Mouse (Mus musculus) heart, postnatal 14 days (tissue): Measurements from ENCODE around the gene Syn3. TPM values are rescaled to one million over a fixed set of nuclear protein-coding genes. Genes with fewer than 3 reads are reported as not detected.
A peak's percentile ranks its signal among the peaks of the same experiment; 100 is the strongest.

Experiments used
- DNase-seq, 2 experiments: peaks; one replicate each; pipeline ENCODE4 v3.0.0; 2021 to 2022
- intact Hi-C: fragments of 180-260 bp; cut with DNase I; formaldehyde crosslinking; loops from one replicate; pipeline ENCODE4 v1.15.1; 2025
- total RNA-seq, 2 experiments: library from RNA; stranded (reverse); gene quantifications; 2 replicates each; pipeline ENCODE4 v1.2.3; 2021

Gene Syn3
- total RNA-seq, 2 experiments from 2014 or later: 0.32 to 0.36 TPM

DNA sequence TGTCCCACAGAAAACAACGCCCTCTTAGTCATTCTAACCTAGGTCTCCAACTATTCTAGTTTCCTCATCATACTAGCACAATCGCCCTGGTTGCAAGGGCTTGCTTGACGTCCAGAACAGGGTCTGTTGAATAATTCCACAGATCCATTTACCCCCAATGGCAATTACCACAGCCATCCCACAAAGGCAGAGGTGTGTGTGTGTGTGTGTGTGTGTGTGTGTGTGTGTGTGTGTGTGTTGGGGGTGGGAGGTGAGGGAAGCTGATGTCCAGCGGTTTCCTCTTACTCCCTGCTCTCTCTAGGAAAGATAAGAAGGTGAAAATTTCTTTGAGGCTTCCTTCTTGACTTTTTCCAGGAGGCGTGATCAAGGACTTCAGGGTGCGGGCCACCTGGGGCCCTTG is 198.9 kb downstream of the Syn3 start:
- no peak for DNase-seq
- intact Hi-C loops: loop anchor here (2.0 to 10.0 kb wide), 3 partner anchors 41 to 405 kb away; partner anchors contain the start of genes Hsp90b1 and Ttc41

DNA sequence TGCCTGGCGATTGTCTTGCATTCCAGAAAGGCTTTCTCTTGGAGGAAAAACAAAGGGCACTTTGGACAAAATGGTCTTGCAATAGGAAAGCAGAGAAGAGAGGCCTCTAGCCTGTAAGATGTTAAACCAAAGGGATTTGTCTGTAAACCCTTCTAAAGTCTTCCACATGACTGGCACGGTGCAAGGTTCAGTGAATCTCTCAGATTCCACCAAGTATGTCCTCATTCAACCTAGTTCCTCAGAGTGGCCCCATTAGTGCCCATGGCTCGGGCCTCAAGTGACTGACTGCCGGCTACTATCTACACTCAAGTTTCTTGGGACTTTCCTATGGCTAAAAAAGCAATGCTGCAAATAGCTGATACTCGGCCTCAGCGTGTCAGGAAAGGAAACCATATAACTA is 200.4 kb downstream of the Syn3 start:
- intact Hi-C loops: loop anchor here (10.0 kb wide), 1 partner anchor 334 kb away; no protein-coding TSS in a partner anchor
- DNase-seq: no peak

DNA sequence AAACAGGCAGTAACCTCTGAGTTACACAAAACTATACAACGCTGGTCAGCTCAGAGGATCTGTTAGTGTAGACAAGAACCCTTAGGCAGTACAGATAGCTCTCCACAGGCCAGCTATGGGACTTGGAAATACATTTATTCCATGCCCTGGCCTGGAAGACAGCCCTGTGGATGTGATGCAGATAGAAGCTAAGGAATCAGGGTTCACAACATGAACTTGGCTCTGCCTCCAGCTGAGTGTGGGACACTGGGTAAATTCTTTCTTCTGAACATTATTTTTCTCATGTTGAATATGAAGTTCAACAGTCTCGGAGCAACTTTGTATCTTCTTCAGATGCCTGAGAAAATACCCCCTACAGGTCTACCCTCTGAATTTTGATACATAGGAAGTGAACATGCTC is 201.4 kb downstream of the Syn3 start:
- DNase-seq: no peak
- intact Hi-C loops: loop anchor here (10.0 kb wide), 1 partner anchor 333 kb away; no protein-coding TSS in a partner anchor

DNA sequence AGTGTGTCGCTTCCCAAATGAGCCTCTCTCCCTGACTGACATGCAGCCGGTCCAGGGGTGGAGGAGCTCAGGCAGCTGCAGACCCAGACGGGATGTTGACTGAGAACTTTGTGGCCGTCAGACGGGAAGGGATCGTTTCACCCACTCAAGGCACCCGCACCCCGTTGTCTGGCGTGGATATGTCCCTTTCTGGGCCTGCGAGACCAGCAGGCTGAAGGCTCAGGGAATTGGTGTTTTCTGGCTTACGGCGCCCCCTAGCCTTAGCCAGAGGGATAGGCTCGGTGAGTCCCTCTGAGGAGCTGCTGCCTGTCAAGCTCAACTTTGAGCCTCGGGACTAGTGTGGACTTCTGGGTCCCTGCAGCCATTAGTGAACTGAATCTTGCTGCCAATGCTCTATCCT is 202.6 kb downstream of the Syn3 start:
- intact Hi-C loops: loop anchor here (1.0 to 10.0 kb wide), 4 partner anchors 114 to 331 kb away; partner anchors contain the start of gene Fbxo7
- DNase-seq: peak; percentile 88 to 89

DNA sequence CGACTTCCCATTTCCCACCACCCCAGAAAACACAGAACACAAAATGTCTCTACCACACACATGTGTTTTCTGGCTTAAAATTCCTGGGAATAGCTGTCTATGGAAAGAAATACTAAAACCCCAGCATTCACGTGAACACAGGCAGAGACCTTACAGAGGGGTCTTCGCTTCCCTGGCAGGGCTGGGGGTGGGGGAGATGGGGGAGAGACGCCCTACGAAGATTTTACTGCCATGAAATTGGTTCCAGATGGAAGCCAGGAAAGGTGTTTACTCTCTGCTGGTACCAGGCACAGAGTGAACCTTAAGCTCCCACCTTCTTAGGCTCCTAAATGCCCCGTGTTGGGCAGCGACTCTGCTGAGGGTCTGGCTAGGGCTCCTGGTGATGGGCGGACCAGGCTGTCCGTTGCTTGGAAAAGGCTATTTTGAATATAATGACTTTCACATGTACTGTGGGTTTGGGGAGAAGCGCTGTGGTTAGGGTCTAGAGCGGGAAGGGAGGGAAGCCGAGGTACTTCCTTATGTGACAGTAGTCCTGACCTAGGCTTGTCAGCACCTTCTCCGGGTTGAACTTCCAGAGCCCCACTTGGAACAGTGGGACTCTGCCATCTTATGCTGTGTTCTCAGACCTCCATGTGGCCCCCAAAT is 203.1 kb downstream of the Syn3 start:
- DNase-seq: no peak
- intact Hi-C loops: loop anchor here (1.0 to 10.0 kb wide), 4 partner anchors 113 to 331 kb away; partner anchors contain the start of gene Fbxo7

DNA sequence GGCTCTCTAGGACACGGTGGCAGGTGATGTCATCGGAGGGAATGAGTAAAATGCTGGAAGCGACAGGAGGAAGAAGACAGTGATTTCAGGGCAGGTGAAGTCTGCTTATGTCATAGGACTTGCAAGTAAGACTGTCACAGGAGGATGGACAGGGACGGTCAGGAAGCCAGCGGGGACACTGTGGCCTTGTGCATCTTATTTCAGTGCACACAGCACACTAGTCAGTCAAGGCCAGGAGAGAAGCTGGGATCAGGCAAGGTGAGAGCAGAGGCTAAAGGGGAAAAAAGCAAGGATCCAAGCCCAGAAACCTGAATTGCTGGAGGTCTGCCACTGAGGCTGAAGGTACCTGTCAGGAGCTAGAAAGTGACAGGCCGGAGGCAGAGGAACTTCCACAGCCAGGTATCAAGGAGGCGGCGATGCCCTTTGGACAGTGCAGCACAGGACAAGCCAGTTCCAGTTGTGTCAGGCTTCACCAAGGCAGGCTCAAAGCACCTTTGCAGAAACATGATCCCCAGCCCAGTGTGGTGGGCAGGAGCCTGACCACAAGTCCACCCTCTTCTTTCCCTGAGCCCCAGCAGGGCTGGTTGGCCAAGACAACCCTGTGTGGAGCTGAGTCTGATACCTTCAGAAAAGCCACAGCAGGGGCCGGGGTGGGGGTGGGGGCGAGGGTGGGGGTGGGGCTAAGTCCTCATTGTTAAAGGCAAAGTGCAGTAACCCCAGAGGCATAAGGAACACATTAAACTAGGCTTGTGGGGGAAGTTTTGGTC is 203.9 kb downstream of the Syn3 start:
- intact Hi-C loops: loop anchor here (10.0 kb wide), 1 partner anchor 330 kb away; no protein-coding TSS in a partner anchor
- DNase-seq: no peak

DNA sequence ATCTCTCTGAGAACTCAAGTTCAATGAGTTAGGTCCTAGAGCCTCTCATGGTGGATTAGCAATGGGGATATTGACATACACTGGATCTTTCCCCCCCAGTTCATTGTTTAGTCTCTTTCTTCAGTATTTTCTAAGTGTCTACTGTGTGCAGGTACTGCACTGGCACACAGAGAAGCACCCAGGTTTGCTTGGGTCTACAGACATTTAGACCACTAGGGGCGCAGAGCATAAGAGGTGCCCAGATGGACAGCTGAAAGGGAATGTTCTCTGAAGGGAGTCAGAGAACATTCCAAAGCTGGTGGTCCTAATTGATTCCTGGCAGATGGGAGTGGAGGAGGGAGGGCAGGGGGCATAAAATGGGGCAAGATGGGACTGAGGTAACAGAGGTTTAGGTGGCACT is 204.8 kb downstream of the Syn3 start:
- intact Hi-C loops: loop anchor here (10.0 kb wide), 1 partner anchor 329 kb away; no protein-coding TSS in a partner anchor
- DNase-seq: no peak

DNA sequence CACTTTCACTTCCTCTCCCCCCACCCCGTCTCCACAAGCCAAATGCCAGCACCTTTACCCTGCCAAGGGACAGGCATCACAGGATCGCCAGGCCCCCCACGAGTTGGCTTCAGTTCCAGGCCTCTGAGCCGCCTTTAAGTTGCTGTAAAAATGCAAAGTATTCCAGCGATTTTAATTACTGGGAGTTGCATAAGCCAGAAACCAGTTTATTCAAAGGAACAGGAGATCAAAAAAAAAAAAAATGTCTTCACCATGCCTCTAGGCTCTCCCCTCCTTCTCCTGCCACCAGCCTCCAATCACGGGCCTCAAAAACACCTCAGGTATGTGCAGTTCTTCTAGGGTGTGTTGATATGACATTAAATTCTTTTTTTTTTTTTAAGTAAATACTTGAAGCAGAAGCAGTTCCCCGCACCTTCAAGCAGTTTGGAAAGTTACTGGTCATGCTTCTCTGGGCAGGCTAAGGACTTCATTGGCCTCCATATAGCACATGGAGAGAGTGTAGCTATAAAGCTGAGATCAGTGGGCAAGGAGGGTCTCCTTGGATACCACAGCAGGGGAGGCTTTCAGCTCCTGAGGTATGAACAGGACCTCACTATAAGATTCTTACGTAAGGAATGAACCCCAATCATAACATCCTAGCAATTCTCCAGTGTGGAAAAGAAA is 208.5 kb downstream of the Syn3 start:
- DNase-seq: no peak
- intact Hi-C loops: loop anchor here (10.0 kb wide), 1 partner anchor 325 kb away; no protein-coding TSS in a partner anchor

DNA sequence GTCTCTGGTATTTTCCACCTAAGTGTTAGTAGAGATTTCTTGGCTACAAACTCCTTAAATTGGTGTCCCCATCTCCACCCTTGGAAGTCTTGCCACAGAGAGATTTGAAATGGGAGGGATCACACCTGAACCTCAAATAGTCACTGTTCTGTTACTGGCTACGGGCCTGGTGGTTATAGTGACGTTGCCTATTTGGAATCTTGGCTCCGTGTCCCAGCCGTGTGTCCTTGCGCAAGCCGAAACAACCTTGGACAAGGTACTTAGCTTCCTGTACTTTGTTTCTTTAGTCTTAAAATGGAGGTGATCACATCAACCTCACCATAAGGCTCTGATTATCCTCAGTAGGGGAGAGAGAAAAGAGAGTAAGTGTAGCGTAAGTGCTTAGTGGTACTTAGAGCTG is 212.2 kb downstream of the Syn3 start:
- peak in 1 of 2 experiments; percentile 15 for DNase-seq
- intact Hi-C loops: no loop called here

DNA sequence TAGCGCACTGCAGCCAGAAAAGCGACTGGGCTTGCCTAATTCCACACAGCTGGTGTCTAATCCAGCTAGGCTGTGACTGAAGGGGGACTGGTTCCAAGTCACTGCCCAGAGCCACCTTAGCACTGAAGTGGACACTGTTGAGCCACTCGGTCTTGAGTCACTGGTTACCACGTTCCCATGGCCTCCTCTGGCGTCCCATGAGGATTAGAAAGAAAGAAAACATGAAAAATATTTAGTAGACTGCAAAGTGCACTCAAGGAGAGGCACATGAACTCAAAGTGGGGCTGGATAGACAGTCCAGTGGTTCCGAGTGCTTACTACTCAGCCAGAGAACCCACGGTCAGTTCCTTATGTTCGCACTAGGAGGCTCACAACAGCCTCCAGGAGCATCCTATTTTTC is 217.5 kb downstream of the Syn3 start:
- DNase-seq: no peak
- intact Hi-C loops: no loop called here

DNA sequence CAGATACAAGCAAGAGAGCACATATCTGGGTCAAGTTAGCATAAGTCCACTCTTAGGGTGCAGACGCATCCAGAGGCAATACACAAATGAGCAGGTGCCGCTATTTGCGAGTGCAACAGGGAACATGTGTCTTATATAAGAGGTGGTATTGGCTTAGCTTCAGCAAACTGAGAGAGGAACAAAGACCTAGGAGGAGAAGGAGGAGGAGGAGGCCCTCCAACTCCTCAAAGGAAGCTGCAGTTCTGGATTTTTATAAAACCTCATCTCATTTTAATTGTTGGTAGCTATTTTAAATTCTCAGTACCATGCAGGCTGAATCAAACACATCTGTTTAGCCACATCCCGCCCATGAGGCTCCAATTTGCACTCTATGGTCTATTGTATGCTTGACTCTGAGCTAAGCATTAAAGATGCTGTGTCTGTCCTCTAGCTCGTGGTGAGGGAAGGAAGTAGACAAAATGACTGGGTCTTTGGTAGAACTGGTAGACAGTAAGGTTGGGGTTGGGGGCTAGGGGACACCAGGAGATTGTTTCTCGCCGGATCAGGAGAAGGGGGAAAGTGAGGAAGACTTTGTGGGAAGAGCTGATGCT is 219.0 kb downstream of the Syn3 start:
- DNase-seq: no peak
- intact Hi-C loops: no loop called here

DNA sequence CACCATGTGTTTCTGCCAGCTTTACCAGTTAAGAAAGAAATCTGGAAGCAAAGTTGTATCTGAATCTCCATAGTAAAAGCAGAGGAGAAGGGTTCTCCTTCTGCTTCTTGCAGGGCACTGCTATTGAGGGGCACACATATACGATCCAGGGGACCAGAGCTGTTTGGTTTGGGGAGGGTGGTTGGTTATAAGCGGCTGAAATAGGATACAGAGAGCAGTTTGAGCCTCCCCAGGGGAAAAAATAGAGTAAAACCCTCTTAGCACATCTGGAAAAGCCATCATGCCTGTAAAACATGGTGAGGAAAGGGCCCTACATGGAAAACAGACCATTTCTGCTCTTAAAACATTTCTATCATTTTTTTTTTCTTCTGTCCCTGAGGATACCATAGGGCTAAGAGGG is 220.2 kb downstream of the Syn3 start:
- intact Hi-C loops: no loop called here
- DNase-seq: no peak

DNA sequence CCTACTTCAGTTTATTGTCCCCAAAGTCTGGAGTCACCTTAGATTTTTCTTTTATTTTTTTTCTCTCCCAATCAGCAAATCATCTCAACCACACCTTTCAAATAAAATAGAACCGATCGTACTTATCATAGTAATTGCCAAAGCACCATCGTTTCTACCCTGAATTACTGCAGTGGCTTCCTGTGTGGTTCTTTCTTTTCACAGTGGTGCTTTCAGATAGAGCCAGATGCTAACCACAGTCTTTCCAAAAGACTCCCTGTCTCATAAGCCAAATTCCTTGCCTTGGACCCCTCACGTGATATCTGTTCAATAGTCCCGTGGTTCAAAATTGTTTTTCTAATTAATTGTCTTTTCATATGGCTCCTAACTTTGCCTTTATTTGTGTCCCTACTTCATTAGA is 221.4 kb downstream of the Syn3 start:
- no peak for DNase-seq
- intact Hi-C loops: no loop called here

DNA sequence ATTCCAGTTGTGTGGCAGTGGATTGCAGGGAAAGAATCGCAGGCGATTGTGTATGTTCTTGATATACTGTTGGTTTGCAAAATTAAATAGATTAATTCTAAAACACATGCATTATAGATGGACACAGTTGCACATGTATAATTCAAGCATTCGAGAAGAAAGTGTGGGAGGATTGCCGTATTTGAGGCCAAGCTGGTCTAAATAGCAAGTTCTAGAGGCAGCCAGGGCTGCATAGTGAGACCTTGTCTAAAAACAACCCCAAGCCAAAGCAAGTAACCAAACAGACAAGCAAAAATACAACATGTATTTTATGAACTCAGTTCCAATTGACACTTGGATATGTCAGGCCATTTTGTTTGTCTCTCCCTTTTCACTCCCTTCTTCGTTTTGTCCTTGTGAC is 223.1 kb downstream of the Syn3 start:
- no peak for DNase-seq
- intact Hi-C loops: no loop called here

DNA sequence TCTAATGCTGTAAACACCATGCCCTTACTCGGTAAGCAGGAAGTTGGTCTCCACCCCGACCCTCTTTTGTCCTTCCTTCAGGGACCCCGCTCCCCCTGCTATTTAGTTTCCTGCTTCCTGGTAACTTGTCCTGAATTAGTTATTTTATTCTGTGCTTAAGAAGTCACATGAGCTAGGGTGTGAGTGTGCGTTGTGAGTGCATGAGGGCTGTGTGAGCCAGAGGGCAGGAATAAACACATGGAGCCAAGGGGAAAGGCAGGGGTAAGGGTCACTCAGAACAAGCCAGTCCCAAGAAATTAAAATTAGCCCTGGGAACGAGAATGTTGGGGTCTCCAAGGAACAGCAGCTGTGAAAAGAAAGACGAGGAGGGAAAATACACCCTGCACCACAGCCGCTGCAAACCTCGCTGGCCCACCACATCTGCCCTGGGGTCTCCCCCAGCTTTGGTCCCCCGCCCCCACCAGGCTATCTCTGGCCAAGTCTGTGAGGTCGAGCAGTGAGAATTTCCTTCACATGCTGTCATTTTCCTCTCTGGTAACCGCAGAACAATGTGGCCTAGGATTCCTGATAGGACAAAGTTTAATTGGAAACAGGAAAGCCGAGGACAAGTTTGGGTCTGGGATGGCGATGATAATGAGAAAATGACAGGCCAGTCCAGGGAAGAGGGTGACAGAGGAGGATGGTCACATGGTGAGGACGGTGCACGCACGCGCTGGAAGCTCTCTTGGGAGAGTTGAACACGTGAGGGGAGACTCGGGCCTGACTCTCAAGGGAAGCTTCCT is 225.1 kb downstream of the Syn3 start:
- intact Hi-C loops: no loop called here
- DNase-seq: peak; percentile 59 to 64

DNA sequence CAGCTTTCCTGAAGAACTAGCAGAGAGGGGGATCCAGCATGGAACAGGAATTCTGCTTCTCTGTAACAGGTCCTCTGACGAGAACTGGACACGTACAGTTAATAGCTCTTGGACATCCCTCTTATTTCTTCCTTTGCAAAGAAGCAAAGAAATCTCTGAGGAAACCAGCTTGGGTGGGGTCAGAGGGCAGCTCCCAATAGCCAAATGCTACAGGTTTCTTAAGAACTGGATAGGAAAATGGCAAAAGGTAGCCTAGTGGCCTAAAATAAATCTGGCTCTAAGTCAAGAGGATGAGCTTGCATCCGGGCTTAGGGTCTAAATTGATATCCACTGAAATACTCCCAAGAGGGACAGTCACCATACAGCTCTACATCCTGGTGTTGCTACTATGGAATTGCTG is 225.9 kb downstream of the Syn3 start:
- intact Hi-C loops: no loop called here
- no peak for DNase-seq

DNA sequence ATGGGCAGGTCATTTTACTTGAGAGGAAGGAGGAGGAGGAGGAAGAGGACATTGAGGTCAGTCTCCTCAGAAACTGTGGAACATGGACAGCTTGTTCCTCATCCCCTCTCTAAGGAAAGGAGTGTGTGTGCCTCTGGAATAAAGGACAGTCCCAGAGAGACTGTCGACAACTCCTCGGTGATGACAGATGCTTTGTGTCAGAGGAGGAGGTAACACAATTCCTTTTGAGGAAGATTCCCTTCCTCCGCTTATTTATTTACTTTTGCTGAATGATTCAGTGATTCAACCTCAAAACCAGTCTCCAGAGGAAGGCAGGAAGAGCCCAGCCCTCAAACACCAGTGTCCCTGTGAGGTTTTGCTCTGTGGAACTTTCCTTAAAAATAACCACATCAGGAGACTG is 228.4 kb downstream of the Syn3 start:
- intact Hi-C loops: no loop called here
- no peak for DNase-seq

DNA sequence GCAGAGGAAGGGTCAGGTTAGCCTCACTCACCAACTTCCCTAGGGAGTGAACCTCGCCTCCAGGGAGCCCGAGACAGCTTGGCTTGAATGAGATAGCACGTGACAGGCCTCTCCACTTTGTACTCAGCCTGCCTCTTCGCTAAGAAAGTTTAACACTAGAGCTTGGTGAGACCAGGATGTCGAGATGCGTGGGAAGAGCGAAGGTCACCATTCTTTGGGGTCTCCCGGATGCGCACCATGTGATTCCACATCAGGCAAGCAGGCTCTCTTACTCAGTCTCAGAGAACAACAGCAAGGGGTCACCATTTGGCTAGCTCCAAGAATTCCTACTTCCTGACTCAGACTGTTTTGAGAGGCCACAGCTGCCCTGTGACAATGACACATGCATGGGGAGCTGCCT is 234.1 kb downstream of the Syn3 start:
- DNase-seq: peak; percentile 29 to 43
- intact Hi-C loops: no loop called here

DNA sequence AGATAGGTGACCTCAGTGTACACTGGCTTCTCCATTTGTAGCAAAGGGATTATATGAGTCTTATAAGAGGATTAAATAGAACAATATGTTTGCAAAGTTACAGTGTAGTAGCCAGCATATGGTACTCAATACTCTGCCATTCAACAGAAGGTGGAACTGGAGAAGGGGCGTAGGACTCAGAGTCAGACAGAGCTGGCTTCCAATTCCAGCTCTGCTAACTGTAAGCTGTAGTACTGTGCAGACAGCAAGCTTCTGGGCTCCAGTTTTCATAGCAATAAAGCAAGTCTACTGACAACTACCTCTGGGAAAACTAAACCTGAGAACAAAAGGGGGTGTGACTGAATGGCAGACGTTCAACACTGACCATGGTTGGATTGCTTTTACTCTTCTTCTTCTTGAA is 237.0 kb downstream of the Syn3 start:
- intact Hi-C loops: no loop called here
- DNase-seq: no peak

DNA sequence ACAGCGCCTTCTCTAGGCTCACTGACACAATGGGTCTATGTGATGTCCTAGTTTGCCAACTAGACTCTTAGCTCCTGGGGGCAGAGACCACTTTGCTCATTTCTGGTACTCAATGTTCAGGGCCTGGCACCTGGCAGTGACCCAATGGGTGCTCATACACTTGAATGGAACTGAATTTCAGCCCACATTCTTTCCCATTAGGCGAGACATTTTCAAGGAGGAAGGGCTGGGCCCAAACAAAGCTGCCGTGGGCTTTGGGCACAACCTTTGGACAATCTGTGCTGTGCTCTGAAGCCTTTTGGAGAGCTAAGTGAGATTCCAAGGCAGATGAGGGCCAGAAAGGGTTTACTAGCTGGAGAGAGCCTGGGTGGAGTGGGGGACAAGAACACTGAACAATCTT is 239.7 kb downstream of the Syn3 start:
- intact Hi-C loops: no loop called here
- no peak for DNase-seq
